Mouse (Mus musculus) B cell, adult 62 days (primary cell): ENCODE data around the gene Serpina1a. TPM values are rescaled to one million over a fixed set of nuclear protein-coding genes. Genes with fewer than 3 reads are reported as not detected.

Experiments
- total RNA-seq: library from RNA; stranded (reverse); gene quantifications from 4 replicates; pipeline ENCODE4 v1.2.4, GENCODE M21; 2023

Gene Serpina1a
- not detected in 4 replicates for total RNA-seq

GRCm38 (mm10) chr12:103863101-103863974 lies at the start of gene Serpina1a:
Gene Serpina1a (minus strand): TSS chr12:103863562.

DNA sequence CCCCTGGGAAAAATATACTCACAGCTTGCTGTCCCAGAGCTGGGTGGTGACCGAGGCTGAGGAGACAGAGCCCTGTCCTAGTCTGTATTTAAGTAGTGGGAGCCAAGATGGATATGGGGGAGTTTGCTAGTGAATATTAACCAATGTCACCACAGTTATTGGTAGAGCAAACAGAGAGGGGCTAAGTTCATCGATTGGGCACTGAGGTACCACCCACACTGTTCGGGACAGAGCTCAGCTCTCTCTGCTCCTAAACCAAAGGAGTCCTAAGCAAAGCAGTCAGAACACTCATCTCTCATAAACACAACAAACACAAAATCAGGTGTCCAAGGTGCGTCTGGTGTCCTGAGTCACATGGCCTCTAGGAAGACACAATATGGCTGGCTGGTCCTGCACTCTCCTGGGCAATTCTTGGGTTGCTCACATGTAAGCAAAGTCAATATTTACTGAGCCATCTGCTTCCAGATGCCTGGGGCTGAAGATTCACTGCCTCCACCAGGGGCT lies 41.5 kb upstream of the Serpina1a start, which contains the start of gene Serpina1c:
Gene Serpina1c, minus strand, starts transcription at position 51 of the 504 bp plus-strand sequence.

GRCm38 (mm10) chr12:103830273-103830672 lies 33.1 kb downstream of the Serpina1a start, which contains the start of gene Serpina1b:
Gene Serpina1b (minus strand): TSS chr12:103830373.

Other genes starting within 250 kb of the Serpina1a start
- gene Serpina10, start 232.1 kb downstream of the Serpina1a start, total RNA-seq: not detected in 4 replicates
- not detected in 4 replicates for gene Serpina6, start 206.3 kb downstream of the Serpina1a start, total RNA-seq
- not detected in 4 replicates for gene Serpina16, start 187.4 kb downstream of the Serpina1a start, total RNA-seq
- not detected in 4 replicates for gene Serpina1f, start 168.0 kb downstream of the Serpina1a start, total RNA-seq
- not detected in 4 replicates for gene Serpina1d, start 90.0 kb downstream of the Serpina1a start, total RNA-seq
- gene Serpina1b, start 33.2 kb downstream of the Serpina1a start, total RNA-seq: not detected in 4 replicates
- not detected in 4 replicates for gene Serpina1c, start 41.3 kb upstream of the Serpina1a start, total RNA-seq
- not detected in 4 replicates for gene Serpina1e, start 95.4 kb upstream of the Serpina1a start, total RNA-seq
- not detected in 4 replicates for gene Serpina11, start 126.4 kb upstream of the Serpina1a start, total RNA-seq
- gene Serpina9, start 150.2 kb upstream of the Serpina1a start, total RNA-seq: not detected in 4 replicates
- not detected in 4 replicates for gene Serpina12, start 180.9 kb upstream of the Serpina1a start, total RNA-seq
- gene Serpina5, start 237.6 kb upstream of the Serpina1a start, total RNA-seq: not detected in 4 replicates
- not detected in 4 replicates for gene Serpina3a, start 249.2 kb upstream of the Serpina1a start, total RNA-seq